Mouse (Mus musculus) naive thymus-derived CD4-positive, alpha-beta T cell, adult 5 months (primary cell): ENCODE measurements around the gene Usp8. TPM values are rescaled to one million over a fixed set of nuclear protein-coding genes. Genes with fewer than 3 reads are reported as not detected.

Experiments used
- polyA plus RNA-seq: library from polyadenylated mRNA; unstranded; fragments of 100-300 nt; shearing (Covaris generic); gene quantifications from one replicate; pipeline ENCODE4 v1.2.1, GENCODE M21; 2017

Gene Usp8
- polyA plus RNA-seq: 44.6 TPM

GRCm38 (mm10) chr2:126706759-126707437, at the start of gene Usp8:
Gene Usp8, plus strand, starts transcription at chr2:126707328.

DNA sequence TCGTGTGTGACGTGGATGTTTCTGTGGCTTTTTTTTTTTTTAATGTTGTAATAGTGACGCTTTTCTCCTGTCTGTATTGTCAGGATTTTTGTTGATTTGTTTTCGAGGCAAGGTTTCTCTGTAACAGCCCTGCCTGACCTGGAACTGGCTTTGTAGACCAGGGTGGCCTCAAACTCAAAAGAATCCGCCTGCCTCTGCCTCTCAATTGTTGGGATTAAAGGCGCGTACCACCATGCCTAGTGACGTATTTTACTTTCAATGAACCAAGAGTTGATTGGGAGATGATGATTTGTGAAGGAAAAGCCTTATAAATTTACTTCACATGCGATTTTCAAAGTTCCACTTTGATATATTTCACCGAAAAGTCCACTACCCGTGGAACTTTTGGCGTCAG, 31.0 kb upstream of the Usp8 start, which contains the start of gene Gabpb1:
Gene Gabpb1 (minus strand): TSS at position 216 of the 394 bp plus-strand sequence.

GRCm38 (mm10) chr2:126783370-126783769, 76.2 kb downstream of the Usp8 start, which contains the start of gene Usp50:
Gene Usp50, minus strand, starts transcription at chr2:126783470.

Other genes with a start within 250 kb of the Usp8 start
- 37.6 TPM for gene Atp8b4, start 206.7 kb upstream of the Usp8 start, polyA plus RNA-seq
- gene Slc27a2, start 154.9 kb upstream of the Usp8 start, polyA plus RNA-seq: not detected
- 2.6 TPM for gene Hdc, start 88.0 kb upstream of the Usp8 start, polyA plus RNA-seq
- gene Gabpb1, start 31.0 kb upstream of the Usp8 start, polyA plus RNA-seq: 123 TPM
- gene Usp50, start 76.1 kb downstream of the Usp8 start, polyA plus RNA-seq: 1.7 TPM
- 95.7 TPM for gene Trpm7, start 168.9 kb downstream of the Usp8 start, polyA plus RNA-seq
- gene Sppl2a, start 225.9 kb downstream of the Usp8 start, polyA plus RNA-seq: 58.9 TPM